Mouse (Mus musculus) stomach, postnatal 0 days (tissue): ENCODE measurements around the gene Olfr520.

Experiments used
- CTCF ChIP-seq: IDR thresholded peaks from 2 replicates; pipeline ENCODE4 v1.5.1; 2016; ENCODE audit warnings: antibody characterized with exemption, low read depth, mild to moderate bottlenecking, moderate library complexity
- EP300 ChIP-seq: optimal IDR thresholded peaks from 2 replicates; pipeline ENCODE3; 2016; ENCODE audit warnings: antibody characterized with exemption

GRCm38 (mm10) chr7:99763207-99763606 is 33.1 kb downstream of the Olfr520 start, which contains the start of gene Olfr521:
- TF ChIP-seq CTCF: no peak
- TF ChIP-seq EP300: no peak
